Mouse (Mus musculus): ENCODE measurements around the gene Clk2.
A peak's percentile ranks its signal among the peaks of the same experiment; 100 is the strongest.
"Not testable (repeated sequence)": the region's sequence is repeated elsewhere in the genome, so short reads cannot be mapped to it uniquely, and the experiment has no call there.

The Clk2 gene

GRCm38 (mm10) chr3:89161207-89161606 is 3.4 kb upstream of the Clk2 start:
- not testable (repeated sequence) for DNase-seq

DNA sequence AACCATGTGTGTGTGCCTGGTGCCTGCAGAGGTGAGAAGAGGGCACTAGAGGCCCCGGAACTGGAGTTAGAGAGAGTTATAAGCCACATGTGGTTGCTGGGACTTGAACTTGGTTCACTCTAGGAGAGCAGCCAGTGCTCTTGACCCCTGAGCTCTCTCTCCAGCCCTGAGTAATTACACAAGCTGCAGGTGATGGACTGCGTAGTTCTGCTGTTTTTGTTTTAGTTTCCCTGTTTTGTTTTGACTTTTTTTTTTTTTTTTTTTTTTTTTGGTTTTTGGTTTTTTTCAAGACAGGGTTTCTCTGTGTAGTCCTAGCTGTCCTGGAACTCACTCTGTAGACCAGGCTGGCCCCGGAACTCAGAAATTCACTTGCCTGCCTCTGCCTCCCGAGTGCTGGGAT is 2.8 kb upstream of the Clk2 start:
- no peak for DNase-seq

- DNase-seq = no peak
Observed at GRCm38 (mm10) chr3:89163123-89163522, 1.5 kb upstream of the Clk2 start.

GRCm38 (mm10) chr3:89163643-89164245 is 851 bp upstream of the Clk2 start:
- no peak for DNase-seq

- no peak for DNase-seq
Observed at GRCm38 (mm10) chr3:89165268-89165870, 774 bp downstream of the Clk2 start.

- no peak for DNase-seq
Observed at GRCm38 (mm10) chr3:89166945-89167344, 2.4 kb downstream of the Clk2 start.

DNA sequence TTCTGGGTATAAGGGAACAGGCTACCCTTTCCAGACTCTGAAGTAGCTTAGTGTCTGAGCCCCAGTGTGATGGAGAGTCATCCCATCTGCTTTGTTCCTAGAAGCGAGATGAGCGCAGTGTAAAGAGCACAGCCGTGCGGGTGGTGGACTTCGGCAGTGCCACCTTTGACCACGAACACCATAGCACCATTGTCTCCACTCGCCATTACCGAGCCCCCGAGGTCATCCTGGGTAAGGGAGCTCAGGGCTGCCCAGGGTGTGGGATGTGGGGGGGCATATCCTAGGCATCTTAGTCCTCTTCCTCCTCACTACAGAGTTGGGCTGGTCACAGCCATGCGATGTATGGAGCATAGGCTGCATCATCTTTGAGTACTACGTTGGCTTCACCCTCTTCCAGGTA is 10.2 kb downstream of the Clk2 start:
- DNase-seq = no peak

DNA sequence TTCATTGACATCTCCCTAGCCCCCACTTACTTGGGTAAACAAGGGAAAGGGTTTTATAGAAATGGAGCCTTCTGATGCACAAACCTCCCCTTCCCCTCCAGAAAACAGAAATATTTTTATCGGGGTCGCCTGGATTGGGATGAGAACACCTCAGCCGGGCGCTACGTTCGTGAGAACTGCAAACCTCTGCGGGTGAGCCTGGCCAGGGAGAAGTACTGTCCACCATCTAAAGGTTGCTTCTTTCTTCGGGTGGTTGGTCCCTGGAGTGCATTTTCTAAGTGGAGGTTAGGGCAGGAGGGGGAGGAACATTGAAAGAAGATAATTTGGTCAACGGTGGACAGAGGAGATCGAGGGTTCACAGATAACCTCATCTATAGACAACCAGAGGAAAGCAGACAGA is 10.9 kb downstream of the Clk2 start:
- no peak for DNase-seq

- DNase-seq = no peak
Observed at GRCm38 (mm10) chr3:89176421-89176820, 11.8 kb downstream of the Clk2 start.

DNA sequence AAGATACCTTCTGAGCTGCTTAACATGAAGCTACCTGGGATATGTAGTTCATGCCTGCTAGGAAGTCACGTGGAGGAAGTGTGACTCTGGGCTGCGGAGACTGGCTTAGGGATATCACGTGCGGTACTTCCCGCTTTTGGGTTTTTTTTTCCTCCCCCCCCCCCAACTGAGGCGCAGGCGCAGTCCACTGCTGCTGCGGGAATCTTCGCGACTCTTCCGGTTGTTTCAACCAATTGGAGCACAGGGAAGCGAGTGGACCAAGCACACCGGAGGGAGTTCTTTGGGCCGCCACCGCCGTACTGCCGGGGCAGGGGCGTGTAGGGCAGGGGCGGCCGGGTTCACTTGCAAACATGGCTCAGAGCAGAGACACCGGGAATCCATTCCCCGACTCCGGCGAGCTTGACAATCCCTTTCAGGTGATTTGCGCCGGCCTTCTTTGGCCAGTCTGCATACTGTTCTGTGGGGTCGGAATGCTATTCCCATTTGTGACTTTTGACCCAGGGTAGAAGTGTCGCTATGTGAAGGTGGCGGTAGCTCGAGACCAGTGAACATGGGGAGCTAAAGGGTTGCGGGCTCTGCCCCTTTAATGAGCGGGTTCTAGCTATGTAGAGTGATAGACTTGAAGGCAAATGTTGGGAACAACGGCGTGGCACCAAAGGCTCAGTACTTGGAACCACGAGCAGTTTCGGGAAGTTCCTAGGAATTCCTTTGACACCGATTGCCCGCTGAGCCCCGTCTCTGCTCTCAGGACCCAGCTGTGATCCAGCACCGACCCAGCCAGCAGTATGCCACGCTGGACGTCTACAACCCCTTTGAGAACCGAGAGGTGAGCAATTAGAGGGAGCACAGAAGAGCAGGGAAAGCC is 12.9 kb downstream of the Clk2 start, which contains the start of gene Scamp3:
TSS of gene Scamp3 (plus strand) at position 232 of the 865 bp plus-strand sequence.
- peak; percentile 83 to 85 for DNase-seq

- no peak for DNase-seq
Observed at GRCm38 (mm10) chr3:89178107-89178385, 13.5 kb downstream of the Clk2 start.

GRCm38 (mm10) chr3:89179056-89179455 is 14.5 kb downstream of the Clk2 start:
- DNase-seq = no peak

GRCm38 (mm10) chr3:89181749-89182500 is 17.3 kb downstream of the Clk2 start:
- DNase-seq = no peak

DNA sequence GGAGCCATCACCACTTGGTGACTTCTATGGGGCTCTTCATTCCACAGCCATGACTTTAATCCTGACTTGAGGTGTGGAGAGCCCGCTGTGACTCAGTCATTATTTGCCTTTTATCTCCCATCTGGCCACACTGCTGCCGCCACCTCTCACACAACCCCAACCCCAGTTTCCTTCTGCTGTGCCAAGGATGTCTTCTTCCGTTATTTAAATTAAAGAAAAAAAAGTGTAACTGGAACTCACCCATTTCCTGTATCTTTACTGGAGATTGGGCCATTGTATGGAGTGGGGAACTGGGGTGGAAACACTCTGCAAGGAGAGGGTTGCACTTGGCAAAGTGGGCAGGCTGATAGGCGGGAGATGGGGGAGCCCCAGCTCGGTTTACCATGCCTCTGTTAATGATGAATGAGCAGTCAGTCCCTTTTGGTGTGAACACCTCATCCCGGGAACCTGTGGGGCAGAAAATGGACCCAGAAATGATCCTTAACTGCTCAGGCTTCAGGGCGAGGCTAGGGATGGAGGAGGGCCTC is 18.0 kb downstream of the Clk2 start:
- no peak for DNase-seq

- DNase-seq = peak; percentile 83 to 90
Observed at GRCm38 (mm10) chr3:89183058-89183958, 18.7 kb downstream of the Clk2 start, which contains the start of gene Fam189b. TSS of gene Fam189b (plus strand) at chr3:89183143.

GRCm38 (mm10) chr3:89183959-89184315 is 19.3 kb downstream of the Clk2 start:
- peak in 1 of 2 experiments; percentile 39 for DNase-seq

- no peak for DNase-seq
Observed at GRCm38 (mm10) chr3:89187197-89187596, 22.6 kb downstream of the Clk2 start.

GRCm38 (mm10) chr3:89187690-89188477 is 23.3 kb downstream of the Clk2 start:
- DNase-seq = no peak

- no peak for DNase-seq
Observed at GRCm38 (mm10) chr3:89188478-89188875, 23.9 kb downstream of the Clk2 start.

DNA sequence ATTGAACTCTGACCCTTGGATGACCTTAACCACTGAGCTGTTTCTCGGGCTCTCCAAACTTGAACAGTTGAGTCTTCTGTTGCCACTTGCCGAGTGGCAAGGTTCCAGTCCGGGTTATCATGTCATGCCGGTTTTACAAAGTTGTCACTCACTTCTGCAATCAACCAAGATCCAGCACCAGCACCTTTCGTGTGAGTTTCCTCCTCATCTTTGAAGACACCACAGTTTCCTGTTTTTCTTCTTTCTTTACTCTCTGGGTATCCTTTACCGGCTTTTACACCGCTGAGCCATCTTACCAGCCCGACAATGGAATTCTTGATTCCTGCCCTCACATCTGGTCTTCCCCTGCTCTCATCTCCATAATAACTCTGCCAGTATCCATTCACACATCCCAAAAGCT is 25.8 kb downstream of the Clk2 start:
- no peak for DNase-seq

DNA sequence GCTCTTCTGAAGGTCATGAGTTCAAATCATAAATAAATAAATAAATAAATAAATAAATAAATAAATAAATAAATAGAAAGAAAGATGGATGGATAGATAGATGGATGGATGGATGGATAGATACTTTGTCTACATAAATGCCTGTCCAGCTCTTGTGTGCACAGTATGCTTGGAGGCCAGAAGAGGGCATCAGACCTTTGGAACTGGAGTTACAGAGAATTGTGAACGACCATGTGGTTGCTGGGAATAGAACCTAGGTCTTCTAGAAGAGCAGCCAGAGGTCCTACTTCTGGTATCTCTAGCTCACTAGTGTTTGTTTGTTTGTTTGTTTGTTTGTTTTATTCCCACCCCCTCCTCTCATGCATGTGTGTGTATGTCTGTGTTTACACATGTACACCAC is 28.8 kb downstream of the Clk2 start:
- DNase-seq = no peak

Data from cerebellum, postnatal 36 days (tissue).